Mouse (Mus musculus) C2C12 (cell line): ENCODE data around the gene Gimd1.

Experiments
- CEBPB ChIP-seq: IDR thresholded peaks from one replicate; pipeline ENCODE4 v1.6.1; 2011; ENCODE audit warnings: low read depth, mild to moderate bottlenecking, control low read depth, moderate library complexity
- CTCF ChIP-seq: IDR thresholded peaks from one replicate; pipeline ENCODE4 v1.5.1; 2011; ENCODE audit not compliant: control insufficient read depth, insufficient read depth, insufficient read length

DNA sequence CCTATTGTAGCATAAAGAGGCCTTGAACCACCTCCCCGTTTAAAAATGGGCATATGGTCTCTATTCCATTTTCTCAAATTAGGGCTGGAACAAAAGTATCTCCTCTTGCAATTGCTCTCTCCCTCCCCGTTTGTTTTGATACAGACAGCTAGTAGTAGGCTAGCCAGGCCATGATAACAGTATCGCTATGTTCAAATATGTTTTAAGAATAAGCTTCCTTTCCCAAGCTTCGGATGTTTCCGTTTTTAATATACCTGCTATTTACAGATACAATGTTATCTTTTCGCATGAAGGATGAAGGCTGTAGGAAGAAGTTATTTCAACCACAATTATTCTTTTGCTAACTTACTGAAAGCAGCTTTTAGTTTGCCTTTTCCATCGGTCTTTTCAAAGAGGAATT is 19.7 kb downstream of the Gimd1 start:
- TF ChIP-seq CTCF, result no peak
- TF ChIP-seq CEBPB, result no peak
